Mouse (Mus musculus): ENCODE results near the gene Cth. TPM values are rescaled to one million over a fixed set of nuclear protein-coding genes. Genes with fewer than 3 reads are reported as not detected.
"Not testable (repeated sequence)": the region's sequence is repeated elsewhere in the genome, so short reads cannot be mapped to it uniquely, and the experiment has no call there.

Cth gene
- 1 to 10 TPM; 9.2 to 9.6 TPM for total RNA-seq (2021)

GRCm38 (mm10) chr3:157924692-157925328 is at the start of gene Cth:
Cth (minus strand) TSS chr3:157925077.
- intact Hi-C loops (cut with DNase I), result no loop called here

GRCm38 (mm10) chr3:157973236-157973635 is 48.4 kb upstream of the Cth start:
- DNase-seq (ENCODE audit: extremely low spot score in 1 of 2, low spot score in 2 of 2), result no peak
- intact Hi-C loops (cut with DNase I), result no loop called here

More at GRCm38 (mm10) chr3:157924692-157925328, at the start of gene Cth:
- DNase-seq (ENCODE audit: extremely low spot score in 1 of 2, low spot score in 2 of 2), result peak; percentile 83 to 92

- intact Hi-C loops (cut with DNase I), result no loop called here
- no peak for DNase-seq (ENCODE audit: extremely low spot score in 1 of 2, low spot score in 2 of 2)
These were observed 46.3 kb upstream of the Cth start for GRCm38 (mm10) chr3:157971151-157971550.

GRCm38 (mm10) chr3:157957320-157957719 is 32.4 kb upstream of the Cth start:
- intact Hi-C loops (cut with DNase I), result no loop called here
- DNase-seq (ENCODE audit: extremely low spot score in 1 of 2, low spot score in 2 of 2), result no peak

- intact Hi-C loops (cut with DNase I), result no loop called here
These were observed 31.3 kb upstream of the Cth start for GRCm38 (mm10) chr3:157956201-157956600.

GRCm38 (mm10) chr3:157955466-157955865 is 30.6 kb upstream of the Cth start:
- DNase-seq (ENCODE audit: extremely low spot score in 1 of 2, low spot score in 2 of 2), result no peak
- intact Hi-C loops (cut with DNase I), result no loop called here

More at GRCm38 (mm10) chr3:157956201-157956600, 31.3 kb upstream of the Cth start:
- no peak for DNase-seq (ENCODE audit: extremely low spot score in 1 of 2, low spot score in 2 of 2)

GRCm38 (mm10) chr3:157952716-157953115 is 27.8 kb upstream of the Cth start:
- DNase-seq (ENCODE audit: extremely low spot score in 1 of 2, low spot score in 2 of 2), result no peak
- intact Hi-C loops (cut with DNase I), result no loop called here

- intact Hi-C loops (cut with DNase I), result loop anchor here (5.0 kb wide), 1 partner anchor 85 kb away; no protein-coding TSS in a partner anchor
- peak in 1 of 2 experiments; percentile 47 for DNase-seq (ENCODE audit: extremely low spot score in 1 of 2, low spot score in 2 of 2)
These were observed 22.8 kb upstream of the Cth start for GRCm38 (mm10) chr3:157947383-157948280.

GRCm38 (mm10) chr3:157946843-157947358 is 22.0 kb upstream of the Cth start, which contains the start of gene Ankrd13c:
Ankrd13c (plus strand) TSS chr3:157947239.
- intact Hi-C loops (cut with DNase I), result loop anchor here (5.0 kb wide), 1 partner anchor 85 kb away; no protein-coding TSS in a partner anchor
- DNase-seq (ENCODE audit: extremely low spot score in 1 of 2, low spot score in 2 of 2), result peak; percentile 88 to 95

GRCm38 (mm10) chr3:157938585-157938984 is 13.7 kb upstream of the Cth start:
- intact Hi-C loops (cut with DNase I), result no loop called here
- no peak for DNase-seq (ENCODE audit: extremely low spot score in 1 of 2, low spot score in 2 of 2)

- DNase-seq (ENCODE audit: extremely low spot score in 1 of 2, low spot score in 2 of 2), result no peak
- intact Hi-C loops (cut with DNase I), result no loop called here
These were observed 9.5 kb upstream of the Cth start for GRCm38 (mm10) chr3:157934301-157934823.

- DNase-seq (ENCODE audit: extremely low spot score in 1 of 2, low spot score in 2 of 2); intact Hi-C loops (cut with DNase I): not testable (repeated sequence)
These were observed 8.3 kb upstream of the Cth start for GRCm38 (mm10) chr3:157933223-157933622.

GRCm38 (mm10) chr3:157932074-157932473 is 7.2 kb upstream of the Cth start:
- intact Hi-C loops (cut with DNase I), result no loop called here
- no peak for DNase-seq (ENCODE audit: extremely low spot score in 1 of 2, low spot score in 2 of 2)

GRCm38 (mm10) chr3:157931592-157931991 is 6.7 kb upstream of the Cth start:
- DNase-seq (ENCODE audit: extremely low spot score in 1 of 2, low spot score in 2 of 2), result no peak

GRCm38 (mm10) chr3:157929417-157929816 is 4.5 kb upstream of the Cth start:
- intact Hi-C loops (cut with DNase I), result no loop called here

More at GRCm38 (mm10) chr3:157931592-157931991, 6.7 kb upstream of the Cth start:
- intact Hi-C loops (cut with DNase I), result no loop called here

GRCm38 (mm10) chr3:157928731-157929130 is 3.9 kb upstream of the Cth start:
- DNase-seq (ENCODE audit: extremely low spot score in 1 of 2, low spot score in 2 of 2), result no peak
- intact Hi-C loops (cut with DNase I), result no loop called here

More at GRCm38 (mm10) chr3:157929417-157929816, 4.5 kb upstream of the Cth start:
- DNase-seq (ENCODE audit: extremely low spot score in 1 of 2, low spot score in 2 of 2), result no peak

GRCm38 (mm10) chr3:157926761-157927160 is 1.9 kb upstream of the Cth start:
- intact Hi-C loops (cut with DNase I), result no loop called here
- peak; percentile 30 to 32 for DNase-seq (ENCODE audit: extremely low spot score in 1 of 2, low spot score in 2 of 2)

GRCm38 (mm10) chr3:157925706-157926510 is 1.0 kb upstream of the Cth start:
- no peak for DNase-seq (ENCODE audit: extremely low spot score in 1 of 2, low spot score in 2 of 2)
- intact Hi-C loops (cut with DNase I), result no loop called here
